Mouse (Mus musculus): ENCODE measurements around the gene Scarf2. TPM values are rescaled to one million over a fixed set of nuclear protein-coding genes. Genes with fewer than 3 reads are reported as not detected.

The Scarf2 gene
- 1 to 10 TPM; 5.6 to 6.3 TPM for total RNA-seq (2021)

GRCm38 (mm10) chr16:17796971-17797811 lies at the start of gene Scarf2:
TSS of gene Scarf2 (plus strand) at chr16:17797282.
- intact Hi-C loops (cut with DNase I) = no loop called here
- DNase-seq = no peak

DNA sequence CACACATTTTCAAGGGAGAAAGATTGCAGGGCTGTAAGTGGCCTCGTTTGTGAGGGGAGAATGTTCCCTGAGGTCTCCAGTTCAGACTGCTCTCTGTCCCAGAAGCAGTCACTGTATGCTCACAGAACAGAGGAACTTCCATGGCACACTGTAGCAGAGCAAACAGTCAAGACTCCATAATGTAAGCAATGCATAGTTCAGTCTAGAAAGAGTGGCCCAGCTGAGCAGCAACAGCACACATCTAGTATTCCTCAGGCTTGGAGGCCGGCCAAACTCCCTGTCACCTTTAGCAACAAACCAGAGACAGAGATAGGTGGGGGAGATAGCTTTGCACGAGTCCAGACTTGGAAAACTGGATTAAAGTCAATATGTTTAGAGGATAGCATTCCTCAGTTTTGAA lies 44.1 kb upstream of the Scarf2 start:
- intact Hi-C loops (cut with DNase I) = no loop called here
- no peak for DNase-seq

DNA sequence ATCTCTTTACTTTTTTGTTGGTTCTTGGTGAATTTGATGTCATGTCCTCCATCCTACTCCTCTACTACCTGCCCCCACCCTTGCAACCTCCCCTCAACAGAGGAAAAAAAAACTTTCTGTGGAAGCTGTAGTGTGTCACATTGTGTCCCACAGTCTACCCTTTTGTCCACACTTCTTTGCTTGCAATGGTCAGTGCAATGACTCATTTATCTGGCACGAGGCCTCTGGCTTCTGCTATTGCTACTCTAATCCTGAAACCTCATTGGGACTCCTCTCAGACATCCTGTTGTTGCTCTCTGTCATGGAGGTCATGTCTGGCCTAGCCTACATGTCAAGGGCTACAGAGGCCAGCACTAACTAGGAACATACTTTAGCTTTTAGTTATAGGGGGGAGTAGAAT lies 43.4 kb upstream of the Scarf2 start:
- intact Hi-C loops (cut with DNase I) = no loop called here
- DNase-seq = no peak

- intact Hi-C loops (cut with DNase I) = no loop called here
- no peak for DNase-seq
Measured at GRCm38 (mm10) chr16:17757756-17758155, 39.3 kb upstream of the Scarf2 start.

- intact Hi-C loops (cut with DNase I) = no loop called here
- no peak for DNase-seq
Measured at GRCm38 (mm10) chr16:17758902-17759301, 38.2 kb upstream of the Scarf2 start.

GRCm38 (mm10) chr16:17759344-17759773 lies 37.7 kb upstream of the Scarf2 start, which contains the start of gene Klhl22:
TSS of gene Klhl22 (plus strand) at chr16:17759618.
- DNase-seq = peak; percentile 96
- intact Hi-C loops (cut with DNase I) = no loop called here

- intact Hi-C loops (cut with DNase I) = no loop called here
Measured at GRCm38 (mm10) chr16:17759813-17760321, 37.2 kb upstream of the Scarf2 start.

DNA sequence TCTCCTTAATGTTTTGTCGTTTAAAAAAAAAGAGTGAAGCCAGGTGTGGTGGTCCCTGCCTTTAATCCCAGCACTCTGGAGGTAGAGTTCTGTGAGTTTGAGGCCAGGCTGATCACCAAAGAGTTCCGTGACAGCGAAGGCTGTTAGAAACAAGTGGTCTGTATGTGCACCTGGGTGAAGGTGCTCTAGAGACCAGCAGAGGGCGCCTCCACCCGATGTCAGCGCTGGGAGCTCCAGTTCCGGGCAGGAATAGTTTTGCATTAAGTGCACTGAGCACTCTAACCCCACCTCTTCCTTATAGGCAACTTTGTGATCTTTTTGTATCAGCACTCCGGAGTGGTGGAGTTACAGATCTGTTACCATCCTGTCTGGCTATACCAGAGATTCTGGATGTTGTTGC lies 36.4 kb upstream of the Scarf2 start:
- peak; percentile 42 for DNase-seq
- intact Hi-C loops (cut with DNase I) = no loop called here

More at GRCm38 (mm10) chr16:17759813-17760321, 37.2 kb upstream of the Scarf2 start:
- peak; percentile 34 for DNase-seq

DNA sequence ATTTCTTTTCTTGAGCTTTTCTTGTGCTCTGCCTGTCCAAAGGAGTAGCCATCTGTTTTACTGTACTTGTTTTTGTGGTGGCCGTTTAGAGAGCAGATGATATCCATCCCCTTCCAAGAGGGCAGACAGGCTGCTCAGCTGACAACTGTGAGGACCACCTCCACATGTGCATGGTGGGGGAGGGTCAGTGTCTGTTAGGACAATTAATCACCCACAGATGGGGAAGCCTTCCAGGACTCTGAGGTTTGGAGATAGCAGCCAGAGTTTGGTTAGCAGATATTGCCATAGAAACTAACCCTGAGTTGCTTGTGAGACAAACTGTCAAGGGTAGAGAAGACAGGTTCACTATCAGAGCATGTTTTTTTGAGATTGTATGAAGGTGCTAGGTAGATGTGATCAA lies 36.0 kb upstream of the Scarf2 start:
- DNase-seq = no peak
- intact Hi-C loops (cut with DNase I) = no loop called here

- intact Hi-C loops (cut with DNase I) = no loop called here
- no peak for DNase-seq
Measured at GRCm38 (mm10) chr16:17764108-17764511, 33.0 kb upstream of the Scarf2 start.

DNA sequence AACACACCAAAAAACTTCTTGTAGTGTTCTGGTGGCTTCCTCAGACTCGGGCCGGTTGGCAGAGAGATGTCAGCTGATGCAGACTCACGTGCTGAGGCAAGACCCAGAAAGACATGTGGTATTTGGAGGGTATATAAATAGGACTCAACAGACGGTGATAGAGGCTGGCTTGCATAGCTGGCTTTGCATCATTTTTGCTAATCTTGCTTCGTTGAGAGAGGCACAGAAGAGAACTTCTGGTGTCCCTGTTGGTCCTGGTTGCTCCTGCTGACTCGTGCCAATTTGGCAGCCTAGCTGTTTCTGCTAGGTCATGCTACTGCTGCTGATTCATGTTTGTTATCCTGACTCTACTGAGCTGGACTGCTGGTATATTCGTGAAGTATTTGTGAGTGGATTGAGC lies 28.2 kb upstream of the Scarf2 start:
- intact Hi-C loops (cut with DNase I) = no loop called here

DNA sequence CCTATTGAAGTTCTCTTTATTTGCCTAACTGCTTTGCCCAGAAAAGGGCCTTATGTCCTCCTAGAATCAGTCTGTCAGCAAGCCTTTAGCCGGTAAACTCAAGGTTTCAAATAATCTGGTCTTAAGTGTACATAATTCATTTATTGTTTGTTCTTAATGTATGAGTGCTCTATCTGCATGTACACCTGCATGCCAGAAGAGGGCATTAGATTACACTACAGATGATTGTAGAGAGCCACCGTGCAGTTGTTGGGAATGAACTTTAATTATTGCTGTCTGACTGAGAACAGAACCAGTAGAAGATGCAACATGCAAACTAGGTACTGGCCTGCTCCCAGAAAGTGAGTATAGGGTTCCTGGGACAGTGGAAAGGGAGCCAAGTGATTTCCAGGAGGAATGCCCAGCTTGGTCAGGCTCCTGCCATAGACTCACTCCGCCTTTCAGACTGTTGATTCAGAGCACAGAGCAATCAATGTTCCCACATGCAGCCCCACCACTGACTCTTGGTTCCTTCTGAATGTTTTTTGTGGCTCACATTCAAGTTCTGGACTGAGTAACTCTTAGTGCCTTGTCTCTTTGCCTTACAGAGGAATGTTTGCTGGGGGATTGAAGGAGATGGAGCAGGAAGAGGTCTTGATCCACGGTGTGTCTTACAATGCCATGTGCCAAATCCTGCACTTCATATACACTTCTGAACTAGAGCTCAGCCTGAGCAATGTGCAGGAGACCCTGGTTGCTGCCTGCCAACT lies 25.8 kb upstream of the Scarf2 start:
- intact Hi-C loops (cut with DNase I) = no loop called here

More for the DNA sequence above, 28.2 kb upstream of the Scarf2 start:
- DNase-seq = no peak

DNA sequence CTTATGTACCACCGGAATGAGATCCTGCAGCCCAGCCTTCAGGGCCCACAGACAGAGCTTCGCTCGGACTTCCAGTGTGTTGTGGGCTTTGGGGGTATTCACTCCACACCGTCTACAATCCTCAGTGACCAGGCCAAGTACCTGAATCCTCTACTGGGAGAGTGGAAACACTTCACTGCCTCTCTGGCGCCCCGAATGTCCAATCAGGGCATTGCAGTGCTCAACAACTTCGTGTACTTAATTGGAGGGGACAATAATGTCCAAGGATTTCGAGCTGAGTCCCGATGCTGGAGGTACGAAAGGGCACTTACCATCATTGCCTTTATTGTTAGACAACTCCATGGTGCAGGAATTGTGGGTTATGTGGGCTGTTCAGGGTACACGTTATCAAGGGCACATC lies 20.3 kb upstream of the Scarf2 start:
- DNase-seq = peak; percentile 40
- intact Hi-C loops (cut with DNase I) = no loop called here

More for the DNA sequence above, 25.8 kb upstream of the Scarf2 start:
- DNase-seq = no peak

DNA sequence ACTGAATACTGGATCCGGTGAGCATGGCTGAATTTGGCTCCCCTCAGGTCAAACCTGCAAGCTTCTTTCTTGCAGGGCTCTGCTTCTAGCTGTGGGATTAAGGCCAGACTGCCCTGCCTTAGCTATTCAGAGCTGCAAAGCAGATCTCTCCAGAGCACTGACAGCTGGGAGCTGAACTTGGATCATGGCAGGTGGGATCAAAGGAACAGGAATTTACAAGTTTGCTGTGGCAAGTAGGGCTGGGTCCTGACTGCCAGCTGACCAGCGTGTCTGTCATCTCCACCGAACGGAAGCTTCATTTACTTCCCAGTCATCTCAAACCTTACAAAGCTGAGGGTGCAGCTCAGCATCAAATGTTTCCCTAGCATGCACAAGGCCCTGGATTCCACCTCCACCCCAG lies 18.9 kb upstream of the Scarf2 start:
- no peak for DNase-seq
- intact Hi-C loops (cut with DNase I) = no loop called here

- intact Hi-C loops (cut with DNase I) = no loop called here
- no peak for DNase-seq
Measured at GRCm38 (mm10) chr16:17779692-17780091, 17.4 kb upstream of the Scarf2 start.

GRCm38 (mm10) chr16:17785337-17785736 lies 11.7 kb upstream of the Scarf2 start:
- no peak for DNase-seq
- intact Hi-C loops (cut with DNase I) = no loop called here

- DNase-seq = no peak
- intact Hi-C loops (cut with DNase I) = no loop called here
Measured at GRCm38 (mm10) chr16:17792728-17793127, 4.4 kb upstream of the Scarf2 start.

- no peak for DNase-seq
Measured at GRCm38 (mm10) chr16:17794047-17794446, 3.0 kb upstream of the Scarf2 start.

DNA sequence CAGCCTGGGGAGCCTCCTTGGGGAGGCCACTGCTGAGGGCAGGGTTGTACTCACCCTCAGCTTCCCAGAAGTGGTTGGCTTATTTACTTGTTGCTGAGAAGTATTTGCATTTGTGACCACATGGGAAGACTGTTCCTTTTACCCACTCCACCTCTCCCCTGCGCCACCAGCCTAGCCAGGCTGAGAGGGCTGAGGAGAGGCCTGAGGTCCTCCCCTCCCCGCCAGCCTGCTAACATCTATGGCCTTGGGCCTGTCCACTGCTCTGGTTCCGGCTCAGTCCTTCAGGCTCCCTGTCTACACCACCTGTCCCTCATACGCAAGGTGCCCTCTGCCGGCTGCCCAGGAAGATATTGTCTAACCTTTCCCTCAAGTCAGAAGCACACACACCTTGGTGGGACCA lies 1.4 kb upstream of the Scarf2 start:
- no peak for DNase-seq

More at GRCm38 (mm10) chr16:17794047-17794446, 3.0 kb upstream of the Scarf2 start:
- intact Hi-C loops (cut with DNase I) = no loop called here

DNA sequence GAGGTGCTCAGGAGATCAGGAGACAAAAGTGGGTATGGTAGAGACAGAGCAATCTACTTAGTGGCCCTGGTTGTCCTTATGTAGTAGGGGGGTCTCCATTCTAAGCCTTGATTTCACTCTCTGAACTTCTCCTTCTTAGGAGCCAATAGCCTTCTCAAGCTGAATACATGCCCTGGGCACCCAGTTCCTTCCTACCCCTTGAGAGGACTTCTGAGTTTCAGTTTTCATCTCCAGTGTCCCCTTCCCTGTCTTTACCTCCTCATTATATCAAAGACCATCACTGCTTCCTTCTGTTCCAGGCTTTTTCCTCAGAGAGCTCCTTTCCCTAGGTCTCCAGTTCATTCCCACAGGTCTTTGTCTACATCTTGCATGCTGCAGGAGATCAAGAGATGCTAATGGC lies 563 bp upstream of the Scarf2 start:
- intact Hi-C loops (cut with DNase I) = no loop called here
- DNase-seq = no peak

More for the DNA sequence above, 1.4 kb upstream of the Scarf2 start:
- intact Hi-C loops (cut with DNase I) = no loop called here

GRCm38 (mm10) chr16:17797812-17798311 lies 780 bp downstream of the Scarf2 start:
- DNase-seq = no peak
- intact Hi-C loops (cut with DNase I) = no loop called here

All from left cerebral cortex, postnatal 4 days (tissue).